Mouse (Mus musculus) retina, postnatal 7 days (tissue): ENCODE data around the gene Ube4b.

Experiments
- DNase-seq: peaks from one replicate; pipeline ENCODE4 v3.0.0-alpha.2; 2012; ENCODE audit warnings: low read depth, low spot score

Ube4b gene

GRCm38 (mm10) chr4:149338137-149338536 lies 88.4 kb downstream of the Ube4b start:
- DNase-seq: no peak

GRCm38 (mm10) chr4:149337353-149337752 lies 89.2 kb downstream of the Ube4b start:
- DNase-seq: no peak

- no peak for DNase-seq
Observed at GRCm38 (mm10) chr4:149336302-149336701, 90.2 kb downstream of the Ube4b start.

- no peak for DNase-seq
Observed at GRCm38 (mm10) chr4:149334881-149335280, 91.7 kb downstream of the Ube4b start.

- no peak for DNase-seq
Observed at GRCm38 (mm10) chr4:149332726-149333125, 93.8 kb downstream of the Ube4b start.

GRCm38 (mm10) chr4:149330495-149330894 lies 96.1 kb downstream of the Ube4b start:
- no peak for DNase-seq

- no peak for DNase-seq
Observed at GRCm38 (mm10) chr4:149328735-149329134, 97.8 kb downstream of the Ube4b start.

GRCm38 (mm10) chr4:149327281-149327680 lies 99.3 kb downstream of the Ube4b start:
- DNase-seq: no peak

- no peak for DNase-seq
Observed at GRCm38 (mm10) chr4:149325411-149326162, 101.0 kb downstream of the Ube4b start.

GRCm38 (mm10) chr4:149323730-149324129 lies 102.8 kb downstream of the Ube4b start:
- DNase-seq: peak; percentile 59

GRCm38 (mm10) chr4:149322718-149323117 lies 103.8 kb downstream of the Ube4b start:
- no peak for DNase-seq

- DNase-seq: no peak
Observed at GRCm38 (mm10) chr4:149322286-149322685, 104.3 kb downstream of the Ube4b start.

- DNase-seq: no peak
Observed at GRCm38 (mm10) chr4:149319088-149319487, 107.5 kb downstream of the Ube4b start.

GRCm38 (mm10) chr4:149317387-149317786 lies 109.2 kb downstream of the Ube4b start:
- no peak for DNase-seq

- no peak for DNase-seq
Observed at GRCm38 (mm10) chr4:149314275-149314837, 112.2 kb downstream of the Ube4b start.

- no peak for DNase-seq
Observed at GRCm38 (mm10) chr4:149313558-149314253, 112.8 kb downstream of the Ube4b start.

GRCm38 (mm10) chr4:149311996-149312395 lies 114.6 kb downstream of the Ube4b start:
- DNase-seq: no peak

- no peak for DNase-seq
Observed at GRCm38 (mm10) chr4:149308491-149308820, 118.1 kb downstream of the Ube4b start.

- DNase-seq: peak; percentile 97
Observed at GRCm38 (mm10) chr4:149307596-149308490, 118.7 kb downstream of the Ube4b start, which contains the start of gene Kif1b. Gene Kif1b (minus strand): TSS chr4:149307693.

GRCm38 (mm10) chr4:149306712-149307595 lies 119.6 kb downstream of the Ube4b start:
- DNase-seq: peak; percentile 71
